Mouse (Mus musculus) stomach, postnatal 0 days (tissue): ENCODE results near the gene Rfx3.

Experiments used
- CTCF ChIP-seq: IDR thresholded peaks from 2 replicates; pipeline ENCODE4 v1.5.1; 2016; ENCODE audit warnings: antibody characterized with exemption, low read depth, mild to moderate bottlenecking, moderate library complexity
- EP300 ChIP-seq: optimal IDR thresholded peaks from 2 replicates; pipeline ENCODE3; 2016; ENCODE audit warnings: antibody characterized with exemption

- TF ChIP-seq EP300: no peak
- TF ChIP-seq CTCF: no peak
These were observed 263.7 kb downstream of the Rfx3 start for GRCm38 (mm10) chr19:27747301-27747700.
